8 mouse cellular contexts compared by ENCODE assay signal in genomic region chr15:12010602-12011044, GRCm38 (mm10). TPM values are rescaled to one million over a fixed set of nuclear protein-coding genes. Genes with fewer than 3 reads are reported as not detected.
DNase-seq lines count a peak whose midpoint lies in the region; ATAC-seq lines count a peak whose summit lies in the region.

No protein-coding gene starts in this region.

- WGBS in forebrain, embryonic 16.5 days: 58% methylated on average over 18 of the region's 18 CpGs
- 41% methylated on average over 18 of the region's 18 CpGs for WGBS in kidney, embryonic 16.5 days

- H3K27ac ChIP-seq in forebrain, embryonic 16.5 days (ENCODE audit: low read length): no peak overlapping the region
- no peak overlapping the region for H3K27ac ChIP-seq in kidney, embryonic 16.5 days (ENCODE audit: low read length)

- no peaks in the 10 kb centered on the region for H3K36me3 ChIP-seq in forebrain, embryonic 16.5 days (ENCODE audit: control insufficient read depth, insufficient read depth)
- H3K36me3 ChIP-seq in kidney, embryonic 16.5 days (ENCODE audit: insufficient read depth, low read length): no peaks in the 10 kb centered on the region

- H3K4me3 ChIP-seq in forebrain, embryonic 16.5 days (replicated peaks; ENCODE audit: low read length): no peak overlapping the region; the same call in 1 of the 2 replicates
- H3K4me3 ChIP-seq in kidney, embryonic 16.5 days (ENCODE audit: low read length): peak overlapping the region; percentile 41

- peak; percentile 8 for DNase-seq in ovary, postnatal 36 days (ENCODE audit: low spot score)
- no peak for DNase-seq in ovary, postnatal 14 days (ENCODE audit: low spot score)
- peak; percentile 60 for DNase-seq in thymus, postnatal 4 days
- no peak for DNase-seq in layer of hippocampus, adult 9-10 months (ENCODE audit: low spot score)
- DNase-seq in adipocyte (ENCODE audit: low spot score): no peak

- no peak for ATAC-seq in forebrain, embryonic 16.5 days
- ATAC-seq in kidney, embryonic 16.5 days (ENCODE audit: low FRiP score, low TSS enrichment): no peak
- peak; percentile 42 for ATAC-seq in megakaryocyte progenitor cell, adult 5-6 weeks (replicated peaks; ENCODE audit: poor library complexity)

- H3K4me1 ChIP-seq in forebrain, embryonic 16.5 days (replicated peaks; ENCODE audit: control insufficient read depth, insufficient read depth, low read length): no peaks in the 10 kb centered on the region
- H3K4me1 ChIP-seq in kidney, embryonic 16.5 days (ENCODE audit: insufficient read depth, low read length): peaks cover 3% of the 10 kb centered on the region; the same call in 1 of the 2 replicates

- H3K9me3 ChIP-seq in forebrain, embryonic 16.5 days (ENCODE audit: control insufficient read depth, low read length): no peaks in the 10 kb centered on the region
- no peaks in the 10 kb centered on the region for H3K9me3 ChIP-seq in kidney, embryonic 16.5 days (ENCODE audit: low read length)

- no peaks in the 10 kb centered on the region for H3K27me3 ChIP-seq in forebrain, embryonic 16.5 days (replicated peaks; ENCODE audit: control insufficient read depth, insufficient read depth, low read length)
- no peaks in the 10 kb centered on the region for H3K27me3 ChIP-seq in kidney, embryonic 16.5 days (ENCODE audit: insufficient read depth, low read length)

- no peak overlapping the region for H3K9ac ChIP-seq in forebrain, embryonic 16.5 days (replicated peaks; ENCODE audit: low read depth, low read length)
- no peak overlapping the region for H3K9ac ChIP-seq in kidney, embryonic 16.5 days (replicated peaks; ENCODE audit: low read length)

- peak overlapping the region; percentile 30; the same call in 1 of the 2 replicates for H3K4me2 ChIP-seq in forebrain, embryonic 16.5 days (ENCODE audit: low read length)
- peak overlapping the region; percentile 54 for H3K4me2 ChIP-seq in kidney, embryonic 16.5 days (replicated peaks; ENCODE audit: low read depth, low read length)

RNA-seq across cellular contexts. Expression of gene Sub1, which starts 13.8 kb away (rescaled TPM):
- 463 and 464 TPM in 2 replicates for polyA plus RNA-seq in forebrain, embryonic 16.5 days (2015; fragmentation: Nextera tagmentation; extraction: Ambion mirVana)
- 625 and 637 TPM in 2 replicates for polyA plus RNA-seq in kidney, embryonic 16.5 days (2015; fragmentation: Nextera tagmentation; extraction: Ambion mirVana)
- 615 and 783 TPM in 2 replicates for total RNA-seq in megakaryocyte progenitor cell, adult 5-6 weeks (2015)
- 811 and 824 TPM in 2 replicates for total RNA-seq in megakaryocyte progenitor cell, adult 5-6 weeks (2017)

Comparison
In these comparisons a context has a peak if more than half of its experiments do, and no peak if none do; other contexts are left out.
1. DNase-seq: peak in ovary, postnatal 36 days (single experiment) and thymus, postnatal 4 days (single experiment); none in ovary, postnatal 14 days (single experiment), layer of hippocampus, adult 9-10 months (single experiment) and adipocyte (single experiment).